Mouse (Mus musculus): Measurements from ENCODE around the gene Cpm. TPM values are rescaled to one million over a fixed set of nuclear protein-coding genes. Genes with fewer than 3 reads are reported as not detected.

Gene Cpm
- polyA plus RNA-seq, 1 experiment from 2014 or later = 3.7 TPM

GRCm38 (mm10) chr10:117691389-117691968 is 62.2 kb downstream of the Cpm start:
- 96% methylated on average over 10 of the region's 10 CpGs for WGBS
- H3K4me3 ChIP-seq (ENCODE audit: low read length) = no peak overlapping the region
- H3K9me3 ChIP-seq (replicated peaks; ENCODE audit: control insufficient read depth, low read length) = no peaks in the 10 kb centered on the region
- H3K4me1 ChIP-seq (ENCODE audit: control insufficient read depth, insufficient read depth, low read length) = no peaks in the 10 kb centered on the region
- H3K27me3 ChIP-seq (ENCODE audit: control insufficient read depth, insufficient read depth, low read length) = no peaks in the 10 kb centered on the region
- H3K4me2 ChIP-seq (ENCODE audit: low read depth, low read length) = no peak overlapping the region
- peaks cover 65% of the 10 kb centered on the region for H3K36me3 ChIP-seq (ENCODE audit: control insufficient read depth, insufficient read depth)
- H3K27ac ChIP-seq (ENCODE audit: low read length) = no peak overlapping the region
- no peak for ATAC-seq (replicated peaks; ENCODE audit: extremely low read depth, insufficient read depth, low FRiP score)
- H3K9ac ChIP-seq (ENCODE audit: low read length) = no peak overlapping the region

DNA sequence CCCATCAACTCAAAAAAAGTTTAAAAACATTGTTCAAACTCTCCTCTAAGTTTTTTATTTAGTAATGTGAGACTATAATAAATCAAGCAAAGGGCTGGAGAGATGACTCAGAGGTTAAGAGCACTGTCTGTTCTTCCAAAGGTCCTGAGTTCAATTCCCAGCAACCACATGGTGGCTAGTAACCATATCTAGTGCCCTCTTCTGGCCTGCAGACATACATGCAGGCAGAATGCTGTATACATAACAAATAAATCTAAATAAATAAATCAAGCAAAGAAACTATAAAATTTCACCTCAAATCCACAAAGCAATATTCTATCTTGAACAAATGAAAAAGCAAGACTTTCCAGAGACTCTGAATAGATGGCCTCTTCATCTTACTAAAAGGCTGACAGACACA is 62.9 kb downstream of the Cpm start:
- Histone ChIP-seq H3K4me2 (ENCODE audit: low read depth, low read length) (no peak overlapping the region), H3K9ac (ENCODE audit: low read length) (no peak overlapping the region), H3K36me3 (ENCODE audit: control insufficient read depth, insufficient read depth) (peaks cover 72% of the 10 kb centered on the region), H3K27ac (ENCODE audit: low read length) (no peak overlapping the region), H3K9me3 (replicated peaks; ENCODE audit: control insufficient read depth, low read length) (no peaks in the 10 kb centered on the region), H3K4me3 (ENCODE audit: low read length) (no peak overlapping the region), H3K4me1 (ENCODE audit: control insufficient read depth, insufficient read depth, low read length) (no peaks in the 10 kb centered on the region), H3K27me3 (ENCODE audit: control insufficient read depth, insufficient read depth, low read length) (no peaks in the 10 kb centered on the region)
- no peak for ATAC-seq (replicated peaks; ENCODE audit: extremely low read depth, insufficient read depth, low FRiP score)

GRCm38 (mm10) chr10:117692953-117693352 is 63.7 kb downstream of the Cpm start:
- no peak for ATAC-seq (replicated peaks; ENCODE audit: extremely low read depth, insufficient read depth, low FRiP score)
- Histone ChIP-seq H3K36me3 (ENCODE audit: control insufficient read depth, insufficient read depth) (peaks cover 77% of the 10 kb centered on the region), H3K4me1 (ENCODE audit: control insufficient read depth, insufficient read depth, low read length) (no peaks in the 10 kb centered on the region), H3K9me3 (replicated peaks; ENCODE audit: control insufficient read depth, low read length) (no peaks in the 10 kb centered on the region), H3K27ac (ENCODE audit: low read length) (no peak overlapping the region), H3K27me3 (ENCODE audit: control insufficient read depth, insufficient read depth, low read length) (no peaks in the 10 kb centered on the region), H3K4me2 (ENCODE audit: low read depth, low read length) (no peak overlapping the region), H3K9ac (ENCODE audit: low read length) (no peak overlapping the region), H3K4me3 (ENCODE audit: low read length) (no peak overlapping the region)
- 84% methylated on average over 5 of the region's 5 CpGs for WGBS

DNA sequence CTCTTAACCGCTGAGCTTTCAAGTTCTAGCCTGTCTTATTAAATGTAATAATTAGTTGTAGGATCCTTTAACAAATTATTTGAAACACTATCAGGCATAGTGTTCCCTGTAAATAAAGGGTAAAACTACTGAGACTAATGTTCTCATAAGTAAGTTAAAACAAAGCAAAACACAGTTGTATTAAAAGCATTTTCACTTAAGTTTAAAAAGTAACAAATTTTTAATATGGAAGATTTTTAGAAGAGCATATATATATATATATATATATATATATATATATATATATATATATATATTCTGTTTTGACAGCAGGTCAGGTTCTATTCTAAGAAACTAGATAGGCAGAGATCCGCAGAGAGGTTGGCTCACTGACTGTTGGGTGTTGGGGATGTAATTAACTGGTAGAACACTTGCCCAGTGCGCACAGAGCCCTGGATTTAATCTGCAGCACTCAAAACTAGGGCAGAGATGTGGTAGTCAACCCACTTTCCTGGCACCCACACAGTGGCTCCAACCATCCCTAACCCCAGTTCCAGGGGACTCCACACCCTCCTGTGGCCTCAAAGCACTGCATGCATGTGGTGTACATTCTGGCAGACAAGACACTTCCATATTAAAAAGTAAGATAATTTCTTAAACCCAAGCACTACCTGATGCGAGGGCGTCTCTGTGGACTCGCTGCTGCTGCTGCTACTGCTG is 65.1 kb downstream of the Cpm start:
- Histone ChIP-seq H3K36me3 (ENCODE audit: control insufficient read depth, insufficient read depth) (peaks cover 79% of the 10 kb centered on the region), H3K27me3 (ENCODE audit: control insufficient read depth, insufficient read depth, low read length) (no peaks in the 10 kb centered on the region), H3K9ac (ENCODE audit: low read length) (no peak overlapping the region), H3K4me2 (ENCODE audit: low read depth, low read length) (no peak overlapping the region), H3K4me1 (ENCODE audit: control insufficient read depth, insufficient read depth, low read length) (no peaks in the 10 kb centered on the region), H3K4me3 (ENCODE audit: low read length) (no peak overlapping the region), H3K9me3 (replicated peaks; ENCODE audit: control insufficient read depth, low read length) (no peaks in the 10 kb centered on the region), H3K27ac (ENCODE audit: low read length) (no peak overlapping the region)
- WGBS = 90% methylated on average over 6 of the region's 6 CpGs
- ATAC-seq (replicated peaks; ENCODE audit: extremely low read depth, insufficient read depth, low FRiP score) = no peak

DNA sequence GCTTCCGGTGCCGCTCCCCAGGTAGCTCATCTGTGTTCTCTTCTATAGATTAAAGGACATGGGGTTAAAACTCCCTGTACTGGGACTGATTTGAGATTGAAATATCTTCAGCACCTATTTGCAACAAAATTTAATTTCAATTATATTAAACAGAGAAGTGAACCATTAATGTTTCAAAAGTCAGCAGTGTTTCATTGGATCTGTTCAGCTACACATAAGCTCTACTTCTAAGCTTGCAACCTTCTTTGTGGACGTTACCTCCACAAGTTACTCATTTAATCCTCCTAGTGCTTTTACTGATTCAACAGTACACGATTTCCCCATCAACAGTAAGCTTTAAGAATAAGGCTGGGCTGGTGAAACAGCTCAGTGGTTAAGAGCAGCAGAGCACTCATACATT is 65.7 kb downstream of the Cpm start:
- H3K9ac ChIP-seq (ENCODE audit: low read length) = no peak overlapping the region
- no peak overlapping the region for H3K4me3 ChIP-seq (ENCODE audit: low read length)
- no peak for ATAC-seq (replicated peaks; ENCODE audit: extremely low read depth, insufficient read depth, low FRiP score)
- H3K4me2 ChIP-seq (ENCODE audit: low read depth, low read length) = no peak overlapping the region
- no peaks in the 10 kb centered on the region for H3K9me3 ChIP-seq (replicated peaks; ENCODE audit: control insufficient read depth, low read length)
- no peak overlapping the region for H3K27ac ChIP-seq (ENCODE audit: low read length)
- no peaks in the 10 kb centered on the region for H3K4me1 ChIP-seq (ENCODE audit: control insufficient read depth, insufficient read depth, low read length)
- WGBS = 93% methylated on average over 4 of the region's 4 CpGs
- H3K36me3 ChIP-seq (ENCODE audit: control insufficient read depth, insufficient read depth) = peaks cover 83% of the 10 kb centered on the region
- H3K27me3 ChIP-seq (ENCODE audit: control insufficient read depth, insufficient read depth, low read length) = no peaks in the 10 kb centered on the region

DNA sequence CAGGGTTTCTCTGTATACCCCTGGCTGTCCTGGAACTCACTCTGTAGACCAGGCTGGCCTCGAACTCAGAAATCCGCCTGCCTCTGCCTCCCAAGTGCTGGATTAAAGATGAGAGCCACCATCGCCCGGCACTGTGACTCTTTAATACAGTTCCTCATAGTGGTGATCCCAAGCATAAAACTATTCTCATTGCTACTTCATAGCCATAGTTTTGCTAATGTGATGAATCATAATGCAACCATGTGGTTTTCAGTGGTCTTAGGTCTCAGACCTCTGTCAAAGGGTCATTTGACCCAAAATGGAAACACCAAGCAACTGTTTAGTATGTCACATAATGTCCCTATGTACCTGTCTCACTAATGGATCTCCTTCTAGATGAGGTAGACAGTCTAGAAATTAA is 66.3 kb downstream of the Cpm start:
- H3K9ac ChIP-seq (ENCODE audit: low read length) = no peak overlapping the region
- H3K9me3 ChIP-seq (replicated peaks; ENCODE audit: control insufficient read depth, low read length) = no peaks in the 10 kb centered on the region
- no peaks in the 10 kb centered on the region for H3K4me1 ChIP-seq (ENCODE audit: control insufficient read depth, insufficient read depth, low read length)
- H3K27ac ChIP-seq (ENCODE audit: low read length) = no peak overlapping the region
- ATAC-seq (replicated peaks; ENCODE audit: extremely low read depth, insufficient read depth, low FRiP score) = no peak
- no peak overlapping the region for H3K4me3 ChIP-seq (ENCODE audit: low read length)
- H3K27me3 ChIP-seq (ENCODE audit: control insufficient read depth, insufficient read depth, low read length) = no peaks in the 10 kb centered on the region
- peaks cover 82% of the 10 kb centered on the region for H3K36me3 ChIP-seq (ENCODE audit: control insufficient read depth, insufficient read depth)
- no peak overlapping the region for H3K4me2 ChIP-seq (ENCODE audit: low read depth, low read length)
- 93% methylated on average over 4 of the region's 4 CpGs for WGBS

DNA sequence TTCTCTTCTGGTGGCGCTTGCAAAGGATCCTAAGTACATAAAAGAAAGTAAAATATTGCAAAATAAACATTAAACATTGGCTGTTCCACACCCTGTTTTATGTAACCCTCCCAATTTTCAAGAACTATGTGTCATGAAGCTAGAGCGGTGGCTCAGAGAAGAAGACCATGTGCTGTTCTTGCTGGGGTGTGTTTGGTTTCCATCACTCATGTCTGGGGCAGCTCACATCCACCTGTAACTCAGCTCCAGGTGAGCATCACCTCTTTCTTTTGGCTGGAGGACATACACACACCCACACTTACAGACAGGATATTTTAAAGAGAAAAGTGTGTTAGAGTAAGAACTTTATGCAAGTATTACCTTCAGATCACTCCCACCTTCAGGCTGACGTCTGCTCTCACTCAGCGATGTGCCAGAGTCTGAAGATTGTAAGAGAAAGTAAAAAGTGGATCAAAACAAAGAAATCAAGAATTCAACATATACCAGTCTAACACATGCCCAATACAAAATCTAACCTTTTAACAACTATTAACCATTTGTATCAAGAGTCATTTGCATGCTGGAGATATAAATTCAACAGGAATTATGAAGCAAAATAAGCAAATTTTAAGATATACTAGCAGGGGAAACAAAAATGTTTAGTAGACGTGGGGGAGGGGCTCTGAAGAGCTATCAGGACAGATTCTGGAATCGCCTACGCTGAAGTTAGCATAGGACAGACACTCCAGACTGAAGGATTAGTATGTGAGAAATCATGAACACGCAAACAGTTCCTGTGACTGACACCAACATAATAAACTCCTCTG is 66.9 kb downstream of the Cpm start:
- no peaks in the 10 kb centered on the region for H3K9me3 ChIP-seq (replicated peaks; ENCODE audit: control insufficient read depth, low read length)
- H3K36me3 ChIP-seq (ENCODE audit: control insufficient read depth, insufficient read depth) = peaks cover 78% of the 10 kb centered on the region
- no peaks in the 10 kb centered on the region for H3K27me3 ChIP-seq (ENCODE audit: control insufficient read depth, insufficient read depth, low read length)
- no peak overlapping the region for H3K4me2 ChIP-seq (ENCODE audit: low read depth, low read length)
- H3K4me3 ChIP-seq (ENCODE audit: low read length) = no peak overlapping the region
- H3K9ac ChIP-seq (ENCODE audit: low read length) = no peak overlapping the region
- H3K4me1 ChIP-seq (ENCODE audit: control insufficient read depth, insufficient read depth, low read length) = no peaks in the 10 kb centered on the region
- no peak overlapping the region for H3K27ac ChIP-seq (ENCODE audit: low read length)
- no peak for ATAC-seq (replicated peaks; ENCODE audit: extremely low read depth, insufficient read depth, low FRiP score)
- 87% methylated on average over 8 of the region's 8 CpGs for WGBS

DNA sequence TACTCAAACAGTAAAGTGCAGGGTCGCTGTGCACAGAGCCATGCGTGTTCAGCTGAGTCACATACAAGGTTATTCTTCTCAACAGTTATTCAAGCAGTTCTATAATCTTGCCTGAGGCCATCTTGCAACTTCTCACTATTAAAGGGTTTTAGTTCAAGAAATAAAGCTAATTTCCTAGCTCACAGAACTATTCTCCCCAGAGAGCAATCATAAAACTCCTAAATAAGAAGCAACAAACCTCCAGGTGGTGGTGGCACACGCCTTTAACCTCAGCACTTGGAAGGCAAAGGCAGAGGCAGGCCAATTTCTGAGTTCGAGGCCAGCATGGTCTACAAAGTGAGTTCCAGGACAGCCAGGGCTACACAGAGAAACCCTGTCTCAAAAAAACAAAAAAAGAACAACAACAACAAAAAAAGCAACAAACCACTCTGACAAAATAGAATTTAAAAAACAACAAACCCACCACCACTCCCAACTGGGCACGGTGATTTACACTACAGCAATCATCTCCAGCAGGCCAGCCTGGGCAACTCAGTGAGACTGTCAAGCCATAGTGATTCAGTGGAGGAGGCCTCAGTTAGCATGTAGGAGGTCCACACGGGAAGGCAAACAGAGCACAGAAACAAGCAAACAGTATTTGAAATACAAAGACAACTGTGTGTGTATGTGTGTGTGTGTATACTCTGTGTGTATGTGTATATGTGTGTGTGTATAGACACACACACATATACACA is 67.7 kb downstream of the Cpm start:
- Histone ChIP-seq H3K27me3 (ENCODE audit: control insufficient read depth, insufficient read depth, low read length) (no peaks in the 10 kb centered on the region), H3K4me2 (ENCODE audit: low read depth, low read length) (no peak overlapping the region), H3K9ac (ENCODE audit: low read length) (no peak overlapping the region), H3K36me3 (ENCODE audit: control insufficient read depth, insufficient read depth) (peaks cover 79% of the 10 kb centered on the region), H3K9me3 (replicated peaks; ENCODE audit: control insufficient read depth, low read length) (no peaks in the 10 kb centered on the region), H3K27ac (ENCODE audit: low read length) (no peak overlapping the region), H3K4me1 (ENCODE audit: control insufficient read depth, insufficient read depth, low read length) (no peaks in the 10 kb centered on the region), H3K4me3 (ENCODE audit: low read length) (no peak overlapping the region)
- WGBS = 92% methylated on average over 6 of the region's 6 CpGs
- 0 out of 2 replicates have a peak, but pooled peaks have one; percentile 23 for ATAC-seq (replicated peaks; ENCODE audit: extremely low read depth, insufficient read depth, low FRiP score)
